Mouse (Mus musculus) small intestine, adult 2 months (tissue): Measurements from ENCODE around the gene Aktip.

Source experiments
- CTCF ChIP-seq: fragments of 200-500 bp; IDR thresholded peaks from 2 replicates; pipeline ENCODE4 v1.5.1; 2012; ENCODE audit warnings: low read depth, mild to moderate bottlenecking, control low read depth, inconsistent platforms, low read length, moderate library complexity, mixed read lengths; ENCODE audit not compliant: insufficient replicate concordance, insufficient read length; ENCODE audit errors: extremely low read depth
- POLR2A ChIP-seq: fragments of 200-500 bp; IDR thresholded peaks from 2 replicates; pipeline ENCODE4 v1.6.1; 2012; ENCODE audit warnings: low read depth, mild to moderate bottlenecking, control low read depth, inconsistent platforms, low read length, moderate library complexity

- TF ChIP-seq POLR2A (no peak), CTCF (no peak)
Observed at GRCm38 (mm10) chr8:91201184-91201583, 1.4 kb upstream of the Aktip start.
